Mouse (Mus musculus) cerebellum, postnatal 25 days (tissue): ENCODE data around the gene Zfp740.
A peak's percentile ranks its signal among the peaks of the same experiment; 100 is the strongest.
"Not testable (repeated sequence)": the region's sequence is repeated elsewhere in the genome, so short reads cannot be mapped to it uniquely, and the experiment has no call there.

ENCODE experiments used
- DNase-seq, 2 experiments: peaks; one replicate each; pipeline ENCODE4 v3.0.0; 2021; ENCODE audit warnings: mixed read lengths in 2 of 2

Gene Zfp740

GRCm38 (mm10) chr15:102202971-102203834 is at the start of gene Zfp740:
Zfp740 (plus strand) TSS chr15:102203249.
- peak; percentile 95 to 98 for DNase-seq

GRCm38 (mm10) chr15:102155006-102155405 is 48.0 kb upstream of the Zfp740 start:
- DNase-seq, result not testable (repeated sequence)

GRCm38 (mm10) chr15:102156836-102157235 is 46.2 kb upstream of the Zfp740 start:
- peak in 1 of 2 experiments; percentile 37 for DNase-seq

GRCm38 (mm10) chr15:102160415-102161060 is 42.5 kb upstream of the Zfp740 start:
- DNase-seq, result no peak

- no peak for DNase-seq
Observed at GRCm38 (mm10) chr15:102163900-102164693, 39.0 kb upstream of the Zfp740 start.

- DNase-seq, result no peak
Observed at GRCm38 (mm10) chr15:102165468-102166100, 37.5 kb upstream of the Zfp740 start.

- DNase-seq, result no peak
Observed at GRCm38 (mm10) chr15:102167620-102168021, 35.4 kb upstream of the Zfp740 start.

GRCm38 (mm10) chr15:102169064-102169463 is 34.0 kb upstream of the Zfp740 start:
- no peak for DNase-seq

- DNase-seq, result no peak
Observed at GRCm38 (mm10) chr15:102173581-102173980, 29.5 kb upstream of the Zfp740 start.

- DNase-seq, result no peak
Observed at GRCm38 (mm10) chr15:102175736-102176319, 27.2 kb upstream of the Zfp740 start.

- no peak for DNase-seq
Observed at GRCm38 (mm10) chr15:102176571-102177316, 26.3 kb upstream of the Zfp740 start.

GRCm38 (mm10) chr15:102177417-102177816 is 25.6 kb upstream of the Zfp740 start:
- DNase-seq, result peak; percentile 13 to 30

- peak; percentile 92 to 94 for DNase-seq
Observed at GRCm38 (mm10) chr15:102178279-102178678, 24.8 kb upstream of the Zfp740 start.

GRCm38 (mm10) chr15:102179106-102179505 is 23.9 kb upstream of the Zfp740 start:
- no peak for DNase-seq

- DNase-seq, result no peak
Observed at GRCm38 (mm10) chr15:102179924-102180323, 23.1 kb upstream of the Zfp740 start.

- DNase-seq, result no peak
Observed at GRCm38 (mm10) chr15:102183076-102183475, 20.0 kb upstream of the Zfp740 start.

- DNase-seq, result no peak
Observed at GRCm38 (mm10) chr15:102186239-102186638, 16.8 kb upstream of the Zfp740 start.

GRCm38 (mm10) chr15:102188096-102188495 is 15.0 kb upstream of the Zfp740 start:
- DNase-seq, result no peak

GRCm38 (mm10) chr15:102188883-102189282 is 14.2 kb upstream of the Zfp740 start:
- no peak for DNase-seq

- no peak for DNase-seq
Observed at GRCm38 (mm10) chr15:102191699-102192098, 11.3 kb upstream of the Zfp740 start.

GRCm38 (mm10) chr15:102192271-102192812 is 10.7 kb upstream of the Zfp740 start:
- no peak for DNase-seq
